Mouse (Mus musculus) megakaryocyte progenitor cell, adult 5-6 weeks (primary cell): ENCODE data around the gene Tifab. TPM values are rescaled to one million over a fixed set of nuclear protein-coding genes. Genes with fewer than 3 reads are reported as not detected.

Experiments
- ATAC-seq: replicated peaks from 2 replicates; pipeline ENCODE4 v1.8.0; 2016; ENCODE audit warnings: mild to moderate bottlenecking, moderate TSS enrichment, inconsistent platforms; ENCODE audit not compliant: poor library complexity
- total RNA-seq, 2 experiments: library from RNA; stranded (forward) in 1 of 2; stranded (reverse) in 1 of 2; fragments of 157-497, 149-512 nt in 1 of 2; fragments of 200-1000 nt in 1 of 2; gene quantifications; 2 replicates each; pipeline versions ENCODE4 v1.2.3 to v1.2.4; 2015 to 2017

Gene Tifab
- total RNA-seq, 2 experiments from 2014 or later = 82.6 to 113 TPM

GRCm38 (mm10) chr13:56142382-56143150 lies 36.1 kb downstream of the Tifab start:
- ATAC-seq = no peak

- no peak for ATAC-seq
Measured at GRCm38 (mm10) chr13:56139167-56139751, 39.4 kb downstream of the Tifab start.

- ATAC-seq = no peak
Measured at GRCm38 (mm10) chr13:56136200-56136599, 42.5 kb downstream of the Tifab start, which contains the start of gene H2afy. Gene H2afy (minus strand): TSS chr13:56136361.

GRCm38 (mm10) chr13:56135231-56136052 lies 43.2 kb downstream of the Tifab start:
- peak; percentile 83 for ATAC-seq

- ATAC-seq = no peak
Measured at GRCm38 (mm10) chr13:56134631-56135181, 44.0 kb downstream of the Tifab start.

- ATAC-seq = no peak
Measured at GRCm38 (mm10) chr13:56134031-56134430, 44.7 kb downstream of the Tifab start.

- ATAC-seq = no peak
Measured at GRCm38 (mm10) chr13:56132941-56133340, 45.7 kb downstream of the Tifab start.

GRCm38 (mm10) chr13:56132326-56132936 lies 46.3 kb downstream of the Tifab start:
- peak; percentile 33 for ATAC-seq

- no peak for ATAC-seq
Measured at GRCm38 (mm10) chr13:56130544-56130943, 48.1 kb downstream of the Tifab start.

- ATAC-seq = peak; percentile 55
Measured at GRCm38 (mm10) chr13:56129578-56129977, 49.1 kb downstream of the Tifab start.

GRCm38 (mm10) chr13:56129014-56129413 lies 49.7 kb downstream of the Tifab start:
- ATAC-seq = no peak

- no peak for ATAC-seq
Measured at GRCm38 (mm10) chr13:56125632-56126031, 53.1 kb downstream of the Tifab start.

Other genes starting within 250 kb of the Tifab start
- 720 and 754 TPM in 2 replicates for gene H2afy, start 42.5 kb downstream of the Tifab start, total RNA-seq (2015)
- gene H2afy, start 42.5 kb downstream of the Tifab start, total RNA-seq (2017) = 1,515 and 1,537 TPM in 2 replicates
- gene Neurog1, start 73.3 kb upstream of the Tifab start, total RNA-seq (2015) = not detected in 2 replicates
- not detected in 2 replicates for gene Neurog1, start 73.3 kb upstream of the Tifab start, total RNA-seq (2017)
- not detected in 2 replicates for gene Cxcl14, start 117.7 kb upstream of the Tifab start, total RNA-seq (2015)
- gene Cxcl14, start 117.7 kb upstream of the Tifab start, total RNA-seq (2017) = not detected in 2 replicates
- not detected in 2 replicates for gene Gm3045, start 247.7 kb upstream of the Tifab start, total RNA-seq (2015)
- not detected in 2 replicates for gene Gm3045, start 247.7 kb upstream of the Tifab start, total RNA-seq (2017)